ENCODE assay signal across 24 mouse cellular contexts in the genomic region with DNA sequence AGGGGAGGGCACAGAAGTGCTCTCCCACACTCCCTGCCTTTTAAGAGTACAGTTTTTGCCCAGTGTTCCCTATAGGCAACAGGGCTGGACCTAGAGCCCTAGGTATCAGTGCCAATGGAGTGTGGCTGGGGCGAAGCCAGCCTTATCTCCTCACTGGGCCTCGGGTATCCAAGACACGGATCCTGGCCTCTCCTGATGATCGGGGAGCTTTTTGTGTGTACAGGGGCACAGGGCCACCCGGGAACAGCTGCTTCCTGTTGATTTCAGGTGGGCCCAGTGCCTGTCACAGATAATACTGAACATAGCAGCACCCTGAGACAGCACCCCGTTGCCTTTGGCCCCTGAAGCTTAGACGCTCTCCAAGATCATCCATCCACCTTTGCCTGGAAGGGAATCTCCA. TPM values are rescaled to one million over a fixed set of nuclear protein-coding genes. Genes with fewer than 3 reads are reported as not detected.
DNase-seq lines count a peak whose midpoint lies in the region; ATAC-seq and TF ChIP-seq lines count a peak whose summit lies in the region.
"Had no signal": no experiment of that assay in that cellular context is flagged by ENCODE, and none has a peak within 500 bp of the region (broad histone marks: within the 10 kb centered on the region; RNA-seq: fewer than 3 reads in every experiment).

No protein-coding gene starts in this region.

- no peak overlapping the region for H3K27ac ChIP-seq in forebrain, postnatal 0 days (ENCODE audit: low read depth, low read length)
- no peak overlapping the region for H3K27ac ChIP-seq in forebrain, embryonic 14.5 days (ENCODE audit: low read depth, low read length)
- no peak overlapping the region for H3K27ac ChIP-seq in hindbrain, embryonic 13.5 days
- no peak overlapping the region for H3K27ac ChIP-seq in hindbrain, embryonic 12.5 days
- H3K27ac ChIP-seq in neural tube, embryonic 13.5 days (replicated peaks), result 0 out of 2 replicates have a peak overlapping the region, but pooled peaks have one; percentile 18
- no peak overlapping the region for H3K27ac ChIP-seq in neural tube, embryonic 15.5 days (replicated peaks)
- no peak overlapping the region for H3K27ac ChIP-seq in embryonic facial prominence, embryonic 13.5 days
- H3K27ac ChIP-seq in layer of hippocampus, adult 2 months, result no peak overlapping the region
- H3K27ac ChIP-seq: heart, embryonic 15.5 days; limb, embryonic 10.5 days; macrophage; stomach, postnatal 0 days had no signal

- peaks cover 9% of the 10 kb centered on the region for H3K36me3 ChIP-seq in forebrain, postnatal 0 days (ENCODE audit: insufficient read depth)
- peaks cover 59% of the 10 kb centered on the region for H3K36me3 ChIP-seq in forebrain, embryonic 14.5 days (ENCODE audit: control insufficient read depth, insufficient read depth, low read length)
- peaks cover 8% of the 10 kb centered on the region; the same call in 1 of the 2 replicates for H3K36me3 ChIP-seq in hindbrain, embryonic 13.5 days
- peaks cover 47% of the 10 kb centered on the region for H3K36me3 ChIP-seq in hindbrain, embryonic 12.5 days
- no peaks in the 10 kb centered on the region for H3K36me3 ChIP-seq in neural tube, embryonic 13.5 days
- H3K36me3 ChIP-seq in neural tube, embryonic 15.5 days, result no peaks in the 10 kb centered on the region
- H3K36me3 ChIP-seq in embryonic facial prominence, embryonic 13.5 days, result peaks cover 47% of the 10 kb centered on the region
- H3K36me3 ChIP-seq: heart, embryonic 15.5 days; limb, embryonic 10.5 days had no signal

- no peaks in the 10 kb centered on the region for H3K27me3 ChIP-seq in forebrain, postnatal 0 days (ENCODE audit: insufficient read depth, low read length)
- H3K27me3 ChIP-seq in forebrain, embryonic 14.5 days (replicated peaks; ENCODE audit: control insufficient read depth, insufficient read depth, low read length), result no peaks in the 10 kb centered on the region
- H3K27me3 ChIP-seq in hindbrain, embryonic 13.5 days, result no peaks in the 10 kb centered on the region
- no peaks in the 10 kb centered on the region for H3K27me3 ChIP-seq in hindbrain, embryonic 12.5 days
- H3K27me3 ChIP-seq in neural tube, embryonic 13.5 days, result no peaks in the 10 kb centered on the region
- no peaks in the 10 kb centered on the region for H3K27me3 ChIP-seq in neural tube, embryonic 15.5 days (replicated peaks)
- no peaks in the 10 kb centered on the region for H3K27me3 ChIP-seq in embryonic facial prominence, embryonic 13.5 days
- H3K27me3 ChIP-seq: heart, embryonic 15.5 days had no signal

- H3K4me1 ChIP-seq in forebrain, postnatal 0 days (ENCODE audit: insufficient read depth), result peaks cover 23% of the 10 kb centered on the region
- peaks cover 51% of the 10 kb centered on the region for H3K4me1 ChIP-seq in forebrain, embryonic 14.5 days (ENCODE audit: control insufficient read depth, insufficient read depth, low read length)
- H3K4me1 ChIP-seq in hindbrain, embryonic 13.5 days (replicated peaks), result peaks cover 76% of the 10 kb centered on the region
- H3K4me1 ChIP-seq in hindbrain, embryonic 12.5 days, result peaks cover 85% of the 10 kb centered on the region
- H3K4me1 ChIP-seq in neural tube, embryonic 13.5 days (replicated peaks), result peaks cover 66% of the 10 kb centered on the region
- peaks cover 35% of the 10 kb centered on the region for H3K4me1 ChIP-seq in neural tube, embryonic 15.5 days
- peaks cover 74% of the 10 kb centered on the region for H3K4me1 ChIP-seq in embryonic facial prominence, embryonic 13.5 days

- WGBS in forebrain, postnatal 0 days, result 70% methylated on average over 7 of the region's 7 CpGs
- WGBS in forebrain, embryonic 14.5 days, result 87% methylated on average over 7 of the region's 7 CpGs
- WGBS in hindbrain, embryonic 13.5 days, result 87% methylated on average over 7 of the region's 7 CpGs
- 87% methylated on average over 7 of the region's 7 CpGs for WGBS in hindbrain, embryonic 12.5 days
- 89% methylated on average over 7 of the region's 7 CpGs for WGBS in neural tube, embryonic 13.5 days
- WGBS in neural tube, embryonic 15.5 days, result 94% methylated on average over 7 of the region's 7 CpGs
- 86% methylated on average over 7 of the region's 7 CpGs for WGBS in embryonic facial prominence, embryonic 13.5 days

- no peaks in the 10 kb centered on the region for H3K9me3 ChIP-seq in forebrain, postnatal 0 days (ENCODE audit: low read length)
- H3K9me3 ChIP-seq in forebrain, embryonic 14.5 days (replicated peaks; ENCODE audit: control insufficient read depth, low read length), result no peaks in the 10 kb centered on the region
- no peaks in the 10 kb centered on the region for H3K9me3 ChIP-seq in hindbrain, embryonic 13.5 days
- no peaks in the 10 kb centered on the region for H3K9me3 ChIP-seq in hindbrain, embryonic 12.5 days (replicated peaks)
- no peaks in the 10 kb centered on the region for H3K9me3 ChIP-seq in neural tube, embryonic 13.5 days
- H3K9me3 ChIP-seq in neural tube, embryonic 15.5 days (replicated peaks), result no peaks in the 10 kb centered on the region
- H3K9me3 ChIP-seq in embryonic facial prominence, embryonic 13.5 days, result no peaks in the 10 kb centered on the region
- H3K9me3 ChIP-seq: heart, embryonic 15.5 days; limb, embryonic 10.5 days had no signal

- no peak overlapping the region for H3K4me3 ChIP-seq in forebrain, postnatal 0 days (ENCODE audit: low read depth, low read length)
- H3K4me3 ChIP-seq in forebrain, embryonic 14.5 days (ENCODE audit: low read depth, low read length), result no peak overlapping the region
- H3K4me3 ChIP-seq in hindbrain, embryonic 13.5 days, result no peak overlapping the region
- H3K4me3 ChIP-seq in hindbrain, embryonic 12.5 days, result no peak overlapping the region
- no peak overlapping the region for H3K4me3 ChIP-seq in neural tube, embryonic 13.5 days
- H3K4me3 ChIP-seq in neural tube, embryonic 15.5 days (replicated peaks), result no peak overlapping the region
- H3K4me3 ChIP-seq in embryonic facial prominence, embryonic 13.5 days, result no peak overlapping the region
- no peak overlapping the region for H3K4me3 ChIP-seq in layer of hippocampus, adult 2 months
- H3K4me3 ChIP-seq: heart, embryonic 15.5 days; limb, embryonic 10.5 days had no signal

- peak overlapping the region; percentile 18 for H3K9ac ChIP-seq in forebrain, postnatal 0 days
- no peak overlapping the region for H3K9ac ChIP-seq in forebrain, embryonic 14.5 days (ENCODE audit: low read length)
- H3K9ac ChIP-seq in hindbrain, embryonic 13.5 days, result peak overlapping the region; percentile 24; the same call in 1 of the 2 replicates
- no peak overlapping the region for H3K9ac ChIP-seq in hindbrain, embryonic 12.5 days
- H3K9ac ChIP-seq in neural tube, embryonic 13.5 days, result no peak overlapping the region
- H3K9ac ChIP-seq in neural tube, embryonic 15.5 days (replicated peaks), result no peak overlapping the region
- H3K9ac ChIP-seq in embryonic facial prominence, embryonic 13.5 days, result peak overlapping the region; percentile 47; the same call in 1 of the 2 replicates
- H3K9ac ChIP-seq: heart, embryonic 15.5 days; liver, postnatal 0 days had no signal

- DNase-seq in forebrain, postnatal 0 days, result no peak
- DNase-seq in forebrain, embryonic 14.5 days (ENCODE audit: low spot score), result no peak
- DNase-seq in layer of hippocampus, adult 2 months (ENCODE audit: low spot score in 2 of 2), result no peak
- DNase-seq: adrenal gland, postnatal 25 days; cerebellum, adult 9-10 months; gastrocnemius, postnatal 10 days; heart, adult 11 months; kidney, adult 11 months; kidney, postnatal 4 days; layer of hippocampus, adult 9-11 months; liver, postnatal 0 days; right cerebral cortex, postnatal 14 days; thymus, adult 2 months had no signal

- peak overlapping the region; percentile 6 for H3K4me2 ChIP-seq in forebrain, postnatal 0 days (ENCODE audit: low read depth)
- H3K4me2 ChIP-seq in forebrain, embryonic 14.5 days (ENCODE audit: low read length), result no peak overlapping the region
- no peak overlapping the region for H3K4me2 ChIP-seq in hindbrain, embryonic 13.5 days
- H3K4me2 ChIP-seq in hindbrain, embryonic 12.5 days (replicated peaks), result no peak overlapping the region
- no peak overlapping the region for H3K4me2 ChIP-seq in neural tube, embryonic 13.5 days
- H3K4me2 ChIP-seq in neural tube, embryonic 15.5 days, result no peak overlapping the region
- no peak overlapping the region for H3K4me2 ChIP-seq in embryonic facial prominence, embryonic 13.5 days
- H3K4me2 ChIP-seq: heart, embryonic 15.5 days had no signal

- no peak for ATAC-seq in forebrain, postnatal 0 days
- ATAC-seq in forebrain, embryonic 14.5 days, result no peak
- no peak for ATAC-seq in hindbrain, embryonic 13.5 days (ENCODE audit: low FRiP score)
- ATAC-seq in hindbrain, embryonic 12.5 days (ENCODE audit: low FRiP score), result no peak
- ATAC-seq in neural tube, embryonic 13.5 days (ENCODE audit: low read depth), result no peak
- no peak for ATAC-seq in neural tube, embryonic 15.5 days (ENCODE audit: low FRiP score)
- ATAC-seq in embryonic facial prominence, embryonic 13.5 days (ENCODE audit: insufficient number of reproducible peaks, insufficient read depth, low FRiP score, low TSS enrichment, low read depth), result no peak
- ATAC-seq: liver, postnatal 0 days; lung, postnatal 0 days; midbrain, embryonic 16.5 days had no signal

- TF ChIP-seq CTCF in forebrain, postnatal 0 days (IDR thresholded peaks at IDR 0.05; ENCODE audit: low read depth), result no peak
- TF ChIP-seq CTCF in layer of hippocampus, adult 2 months (conservative IDR thresholded peaks at IDR 0.05), result no peak

RNA-seq across cellular contexts. Expression of gene Mn1, which starts 19.1 kb away (rescaled TPM):
- 108 and 123 TPM in 2 replicates for total RNA-seq in forebrain, postnatal 0 days (2014; rRNA removed)
- polyA plus RNA-seq in forebrain, postnatal 0 days (2015; fragmentation: Nextera tagmentation; extraction: Ambion mirVana), result 57.9 and 73.2 TPM in 2 replicates
- 57.2 and 71.2 TPM in 2 replicates for polyA plus RNA-seq in forebrain, embryonic 14.5 days (2014; fragmentation: Nextera tagmentation; extraction: Ambion mirVana)
- 46.7 and 49.2 TPM in 2 replicates for polyA plus RNA-seq in hindbrain, embryonic 13.5 days (2015; fragmentation: Nextera tagmentation; extraction: Ambion mirVana)
- polyA plus RNA-seq in hindbrain, embryonic 12.5 days (2016; fragmentation: Nextera tagmentation; extraction: Ambion mirVana), result 61.0 and 62.7 TPM in 2 replicates
- 22.3 and 23.5 TPM in 2 replicates for polyA plus RNA-seq in neural tube, embryonic 13.5 days (2015; fragmentation: Nextera tagmentation; extraction: Ambion mirVana)
- 15.2 and 18.3 TPM in 2 replicates for polyA plus RNA-seq in neural tube, embryonic 15.5 days (2015; fragmentation: Nextera tagmentation; extraction: Ambion mirVana)
- polyA plus RNA-seq in embryonic facial prominence, embryonic 13.5 days (2015; fragmentation: Nextera tagmentation; extraction: Ambion mirVana), result 46.6 and 51.3 TPM in 2 replicates
- total RNA-seq in layer of hippocampus, adult 2 months (2021), result 10 to 100 TPM; 38.4 to 45.6 TPM
- polyA plus RNA-seq: macrophage had no signal

Comparison
In these comparisons a context has a peak if more than half of its experiments do, and no peak if none do; other contexts are left out.
1. H3K9ac ChIP-seq: peak in forebrain, postnatal 0 days (single experiment), hindbrain, embryonic 13.5 days (single experiment) and embryonic facial prominence, embryonic 13.5 days (single experiment); none in forebrain, embryonic 14.5 days (single experiment), hindbrain, embryonic 12.5 days (single experiment), neural tube, embryonic 13.5 days (single experiment) and neural tube, embryonic 15.5 days (single experiment).